Mouse (Mus musculus) intestine, embryonic 14.5 days (tissue): ENCODE measurements at regions not wholly inside any gene's neighbourhood (a gene's known extent, or its start where the extent isn't known, plus 50 kb on each side); places are given as distances from the start of the nearest gene placed in this dataset.

Experiments used
- ATAC-seq: fragments of 200-750 bp; cut with Nextera tagmentation; replicated peaks from 2 replicates; pipeline ENCODE4 v1.8.0; 2017; ENCODE audit warnings: low read depth, moderate number of reproducible peaks, moderate TSS enrichment, moderate library complexity; ENCODE audit not compliant: low FRiP score, low TSS enrichment
- DNase-seq: peaks from one replicate; pipeline ENCODE4 v3.0.0-alpha.2; 2018; ENCODE audit warnings: low spot score
- H3K27ac ChIP-seq: fragments of 300-500 bp; sonication (generic); 2 replicates; pipeline ENCODE4 v1.5.1; 2014; ENCODE audit warnings: low read depth, mild to moderate bottlenecking, control low read depth
- H3K27me3 ChIP-seq: fragments of 300-500 bp; sonication (generic); replicated peaks from 2 replicates; pipeline ENCODE4 v1.6.1; 2014; ENCODE audit warnings: low read length, control low read depth; ENCODE audit not compliant: control insufficient read depth, insufficient read depth
- H3K36me3 ChIP-seq: fragments of 300-500 bp; sonication (generic); 2 replicates; pipeline ENCODE4 v1.6.1; 2014; ENCODE audit warnings: low read length, control low read depth; ENCODE audit not compliant: control insufficient read depth, insufficient read depth
- H3K4me1 ChIP-seq: fragments of 300-500 bp; sonication (generic); replicated peaks from 2 replicates; pipeline ENCODE4 v1.6.1; 2014; ENCODE audit warnings: low read length, control low read depth, mixed read lengths; ENCODE audit not compliant: control insufficient read depth, insufficient read depth
- H3K4me2 ChIP-seq: fragments of 300-500 bp; sonication (generic); 2 replicates; pipeline ENCODE4 v1.6.1; 2014; ENCODE audit warnings: low read length
- H3K4me3 ChIP-seq: fragments of 300-500 bp; sonication (generic); 2 replicates; pipeline ENCODE4 v1.5.1; 2014; ENCODE audit warnings: low read depth, low read length, control low read depth, mixed read lengths
- H3K9ac ChIP-seq: fragments of 300-500 bp; sonication (generic); 2 replicates; pipeline ENCODE4 v1.6.1; 2014; ENCODE audit warnings: mild to moderate bottlenecking, low read length
- H3K9me3 ChIP-seq: fragments of 300-500 bp; sonication (generic); 2 replicates; pipeline ENCODE4 v1.6.1; 2016; ENCODE audit warnings: low read length, control low read depth; ENCODE audit not compliant: control insufficient read depth
- WGBS: fragments of 180-500 bp; shearing (Covaris S2); extraction: QIAGEN DNeasy Blood & Tissue Kit; methylation state at CpG from one replicate; pipeline ENCODE4 v1.1.7; 2014; 5-methylcytosine and 5-hydroxymethylcytosine counted together

DNA sequence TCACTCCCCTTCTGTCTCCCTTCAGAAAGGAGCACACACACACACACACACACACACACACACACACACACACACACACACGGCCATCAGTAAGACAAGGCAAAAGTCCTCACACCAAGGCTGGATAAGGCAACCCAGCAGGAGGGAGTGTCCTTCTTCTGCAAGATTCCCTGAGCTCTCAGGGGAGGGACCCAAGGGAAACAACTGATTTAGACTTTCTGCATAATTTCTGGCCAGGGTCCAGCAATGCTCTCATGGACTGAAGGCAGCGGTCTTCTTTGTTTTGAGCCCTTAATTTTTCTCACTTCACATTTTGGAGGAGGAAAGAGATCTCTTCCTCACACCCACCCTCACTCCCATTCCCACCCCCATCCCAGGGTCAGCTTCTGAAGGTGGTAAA is 108.7 kb downstream of the Zfp648 start:
- Histone ChIP-seq H3K4me2 (no peak overlapping the region), H3K27me3 (no peaks in the 10 kb centered on the region), H3K4me1 (no peaks in the 10 kb centered on the region), H3K36me3 (no peaks in the 10 kb centered on the region), H3K27ac (no peak overlapping the region), H3K9ac (no peak overlapping the region), H3K4me3 (no peak overlapping the region), H3K9me3 (no peaks in the 10 kb centered on the region)
- WGBS = 37% methylated on average over 2 of the region's 2 CpGs
- DNase-seq (no peak), ATAC-seq (no peak)
